Mouse (Mus musculus): ENCODE data around the gene Tmem200b. TPM values are rescaled to one million over a fixed set of nuclear protein-coding genes. Genes with fewer than 3 reads are reported as not detected.
A peak's percentile ranks its signal among the peaks of the same experiment; 100 is the strongest.

Tmem200b gene
- polyA plus RNA-seq, 1 experiment, result 0.76 TPM

DNA sequence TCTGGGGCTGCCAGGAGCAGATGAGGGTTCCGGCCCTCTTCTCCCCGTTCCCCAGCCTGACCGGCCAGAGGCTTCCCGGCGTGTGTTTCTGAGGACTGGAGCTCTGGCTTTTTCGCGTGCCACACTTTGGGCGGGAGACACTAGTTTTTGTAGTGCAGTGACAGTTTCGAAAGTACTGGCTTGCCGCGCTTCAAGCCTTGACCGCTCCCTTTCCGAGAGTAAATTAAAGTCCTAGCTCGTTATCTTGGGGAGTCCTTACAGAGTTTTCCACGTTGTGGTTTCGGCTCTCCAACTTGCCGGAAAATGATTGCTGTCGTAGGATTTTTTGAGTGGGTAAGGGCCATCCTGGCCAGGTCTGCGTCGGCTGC lies 47.4 kb upstream of the Tmem200b start:
- peak overlapping the region; percentile 88 for H3K4me2 ChIP-seq (ENCODE audit: low read depth)
- H3ac ChIP-seq (ENCODE audit: control insufficient read depth, insufficient read length), result peak overlapping the region; percentile 81
- H3K79me2 ChIP-seq (ENCODE audit: control insufficient read depth, insufficient read depth), result peaks cover 56% of the 10 kb centered on the region
- TF ChIP-seq E2F4 (IDR thresholded peaks at IDR 0.05; ENCODE audit: insufficient read depth) (no peak), MAX (IDR thresholded peaks at IDR 0.05; ENCODE audit: low read depth) (no peak), POLR2A (IDR thresholded peaks at IDR 0.05; ENCODE audit: insufficient read length, low read depth) (no peak), TCF12 (IDR thresholded peaks at IDR 0.05; ENCODE audit: insufficient read depth, poor library complexity, severe bottlenecking) (no peak), REST (IDR thresholded peaks at IDR 0.05; ENCODE audit: insufficient read depth, insufficient read length) (no peak), CEBPB (IDR thresholded peaks at IDR 0.05; ENCODE audit: insufficient read depth, poor library complexity, severe bottlenecking) (no peak)
- no peaks in the 10 kb centered on the region for H3K36me3 ChIP-seq (ENCODE audit: control insufficient read depth, insufficient read depth)
- no peaks in the 10 kb centered on the region for H3K27me3 ChIP-seq (ENCODE audit: control insufficient read depth, insufficient read depth, insufficient read length)
- peak overlapping the region; percentile 87 for H3K4me3 ChIP-seq

DNA sequence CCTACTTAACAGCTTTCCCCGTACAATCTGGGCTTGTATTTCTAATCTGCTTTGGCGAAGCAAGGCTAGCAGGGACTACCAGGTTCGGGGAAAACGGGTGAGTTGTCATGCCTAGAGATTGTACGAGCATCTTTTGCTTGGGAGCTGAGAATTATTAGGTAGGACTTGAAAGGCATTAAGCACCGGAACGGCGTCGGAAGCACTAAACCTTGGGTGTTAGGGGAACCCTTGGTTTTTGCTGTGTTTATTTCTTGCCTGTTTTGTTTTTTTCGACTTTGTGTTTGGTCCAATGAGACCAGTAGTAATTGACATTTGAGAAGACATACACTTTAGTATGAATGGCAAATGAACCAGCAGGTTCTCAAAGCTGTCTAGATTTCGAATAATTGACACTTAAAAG lies 47.0 kb upstream of the Tmem200b start:
- peak overlapping the region; percentile 81 for H3ac ChIP-seq (ENCODE audit: control insufficient read depth, insufficient read length)
- TF ChIP-seq MYOG (IDR thresholded peaks at IDR 0.05; ENCODE audit: control insufficient read depth in 1 of 3, insufficient read depth in 1 of 3, insufficient read length in 2 of 3, low read depth in 2 of 3), result no peak
- no peak for TF ChIP-seq USF1 (IDR thresholded peaks at IDR 0.05; ENCODE audit: low read depth)
- no peak for TF ChIP-seq CEBPB (IDR thresholded peaks at IDR 0.05; ENCODE audit: insufficient read depth, poor library complexity, severe bottlenecking)
- TF ChIP-seq MAX (IDR thresholded peaks at IDR 0.05; ENCODE audit: low read depth), result no peak
- no peak for TF ChIP-seq TCF3 (IDR thresholded peaks at IDR 0.05; ENCODE audit: insufficient read length, low read depth)
- H3K79me2 ChIP-seq (ENCODE audit: control insufficient read depth, insufficient read depth), result peaks cover 60% of the 10 kb centered on the region
- peak overlapping the region; percentile 88 for H3K4me2 ChIP-seq (ENCODE audit: low read depth)
- H3K27me3 ChIP-seq (ENCODE audit: control insufficient read depth, insufficient read depth, insufficient read length), result no peaks in the 10 kb centered on the region
- H3K36me3 ChIP-seq (ENCODE audit: control insufficient read depth, insufficient read depth), result no peaks in the 10 kb centered on the region
- H3K4me3 ChIP-seq, result peak overlapping the region; percentile 87

DNA sequence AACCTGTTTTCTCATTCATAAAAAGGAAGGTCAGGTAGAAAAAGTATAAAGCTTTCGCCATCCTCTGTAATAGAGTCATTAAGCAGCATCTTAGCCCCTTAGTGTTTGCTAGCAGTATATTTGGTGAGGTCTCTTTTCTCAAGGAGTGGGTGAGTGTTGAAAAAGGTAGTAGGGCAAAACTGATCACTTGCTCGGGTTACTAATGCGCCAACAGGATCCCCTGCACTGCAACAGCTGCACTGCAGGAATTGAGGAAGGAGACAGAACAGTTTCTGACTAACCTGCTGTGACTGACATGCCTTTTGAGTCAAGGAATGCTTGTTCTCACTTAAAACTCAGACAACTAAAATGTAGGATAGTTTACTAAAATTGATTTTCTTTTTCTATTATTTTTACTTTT lies 46.3 kb upstream of the Tmem200b start:
- peak in 2 of 3 experiments; percentile 7 to 22 for TF ChIP-seq MYOG (IDR thresholded peaks at IDR 0.05; ENCODE audit: control insufficient read depth in 1 of 3, insufficient read depth in 1 of 3, insufficient read length in 2 of 3, low read depth in 2 of 3)
- TF ChIP-seq MYOD1 (IDR thresholded peaks at IDR 0.05; ENCODE audit: control insufficient read depth in 1 of 3, insufficient read length in 2 of 3, low read depth in 2 of 3), result peak in 2 of 3 experiments; percentile 52 to 60
- TF ChIP-seq REST (IDR thresholded peaks at IDR 0.05; ENCODE audit: insufficient read depth, insufficient read length), result no peak
- no peak for TF ChIP-seq MAX (IDR thresholded peaks at IDR 0.05; ENCODE audit: low read depth)
- no peak for TF ChIP-seq SRF (IDR thresholded peaks at IDR 0.05; ENCODE audit: control insufficient read depth, insufficient read length, low read depth)
- no peak for TF ChIP-seq USF1 (IDR thresholded peaks at IDR 0.05; ENCODE audit: low read depth)
- no peak for TF ChIP-seq TCF3 (IDR thresholded peaks at IDR 0.05; ENCODE audit: insufficient read length, low read depth)
- TF ChIP-seq CEBPB (IDR thresholded peaks at IDR 0.05; ENCODE audit: insufficient read depth, poor library complexity, severe bottlenecking), result no peak
- TF ChIP-seq E2F4 (IDR thresholded peaks at IDR 0.05; ENCODE audit: insufficient read depth), result no peak
- no peaks in the 10 kb centered on the region for H3K36me3 ChIP-seq (ENCODE audit: control insufficient read depth, insufficient read depth)

DNA sequence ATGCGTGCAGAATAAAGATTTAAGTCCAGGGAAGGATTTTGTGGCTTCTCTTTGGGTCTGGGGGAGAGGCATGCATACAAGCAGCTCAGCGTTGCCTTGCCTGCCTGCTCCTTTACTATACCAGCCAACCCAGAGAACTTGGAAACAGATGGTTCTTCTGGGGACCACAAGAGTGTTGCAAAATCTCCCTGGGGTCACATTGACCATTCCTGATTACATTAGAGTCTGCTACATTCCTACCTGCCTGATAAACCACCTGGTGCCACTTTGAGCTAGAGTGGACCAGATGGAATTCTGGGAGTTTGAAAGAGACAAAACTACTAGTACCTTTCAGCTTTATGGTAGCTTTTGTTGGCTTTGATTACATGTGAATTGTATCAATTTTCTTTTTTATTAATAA lies 44.7 kb upstream of the Tmem200b start:
- Histone ChIP-seq H3K4me2 (ENCODE audit: low read depth) (no peak overlapping the region), H3ac (ENCODE audit: control insufficient read depth, insufficient read length) (no peak overlapping the region), H3K27me3 (ENCODE audit: control insufficient read depth, insufficient read depth, insufficient read length) (no peaks in the 10 kb centered on the region), H3K4me3 (no peak overlapping the region), H3K36me3 (ENCODE audit: control insufficient read depth, insufficient read depth) (no peaks in the 10 kb centered on the region), H3K79me2 (ENCODE audit: control insufficient read depth, insufficient read depth) (peaks cover 82% of the 10 kb centered on the region)
- TF ChIP-seq POLR2AphosphoS2 (IDR thresholded peaks at IDR 0.05; ENCODE audit: insufficient read length, low read depth) (no peak), E2F4 (IDR thresholded peaks at IDR 0.05; ENCODE audit: insufficient read depth) (no peak), REST (IDR thresholded peaks at IDR 0.05; ENCODE audit: insufficient read depth, insufficient read length) (no peak), TCF3 (IDR thresholded peaks at IDR 0.05; ENCODE audit: insufficient read length, low read depth) (no peak), MYOD1 (IDR thresholded peaks at IDR 0.05; ENCODE audit: control insufficient read depth in 1 of 3, insufficient read length in 2 of 3, low read depth in 2 of 3) (no peak), CEBPB (IDR thresholded peaks at IDR 0.05; ENCODE audit: insufficient read depth, poor library complexity, severe bottlenecking) (no peak), MAX (IDR thresholded peaks at IDR 0.05; ENCODE audit: low read depth) (no peak), SRF (IDR thresholded peaks at IDR 0.05; ENCODE audit: control insufficient read depth, insufficient read length, low read depth) (no peak), TCF12 (IDR thresholded peaks at IDR 0.05; ENCODE audit: insufficient read depth, poor library complexity, severe bottlenecking) (no peak), USF1 (IDR thresholded peaks at IDR 0.05; ENCODE audit: low read depth) (no peak), MYOG (IDR thresholded peaks at IDR 0.05; ENCODE audit: control insufficient read depth in 1 of 3, insufficient read depth in 1 of 3, insufficient read length in 2 of 3, low read depth in 2 of 3) (no peak), POLR2A (IDR thresholded peaks at IDR 0.05; ENCODE audit: insufficient read length, low read depth) (no peak)

More for the DNA sequence above, 46.3 kb upstream of the Tmem200b start:
- peak overlapping the region; percentile 88 for H3K4me2 ChIP-seq (ENCODE audit: low read depth)
- H3K79me2 ChIP-seq (ENCODE audit: control insufficient read depth, insufficient read depth), result peaks cover 66% of the 10 kb centered on the region
- H3ac ChIP-seq (ENCODE audit: control insufficient read depth, insufficient read length), result no peak overlapping the region
- H3K4me3 ChIP-seq, result peak overlapping the region; percentile 87
- no peaks in the 10 kb centered on the region for H3K27me3 ChIP-seq (ENCODE audit: control insufficient read depth, insufficient read depth, insufficient read length)

DNA sequence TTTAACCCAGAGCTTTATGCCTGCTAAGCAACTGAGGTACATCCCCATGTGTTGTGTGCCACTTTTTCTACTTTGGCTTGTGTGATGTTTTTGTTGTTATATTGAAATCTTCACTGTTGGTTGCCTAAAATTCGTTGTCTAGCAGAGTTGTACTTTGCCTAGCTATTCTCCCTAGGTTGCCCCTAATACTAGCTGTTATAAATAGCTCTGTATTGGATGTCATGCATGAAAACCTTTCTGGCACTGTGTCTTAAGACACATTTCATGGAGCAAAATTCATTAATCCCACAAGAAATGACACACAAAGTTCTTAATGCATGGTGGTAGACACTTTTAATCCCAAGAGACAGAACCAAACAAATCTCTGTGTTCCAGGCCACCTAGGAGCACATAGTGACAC lies 41.9 kb upstream of the Tmem200b start:
- Histone ChIP-seq H3K4me2 (ENCODE audit: low read depth) (no peak overlapping the region), H3K27me3 (ENCODE audit: control insufficient read depth, insufficient read depth, insufficient read length) (no peaks in the 10 kb centered on the region), H3ac (ENCODE audit: control insufficient read depth, insufficient read length) (no peak overlapping the region), H3K36me3 (ENCODE audit: control insufficient read depth, insufficient read depth) (no peaks in the 10 kb centered on the region), H3K79me2 (ENCODE audit: control insufficient read depth, insufficient read depth) (peaks cover 100% of the 10 kb centered on the region), H3K4me3 (no peak overlapping the region)
- no peak for TF ChIP-seq USF1 (IDR thresholded peaks at IDR 0.05; ENCODE audit: low read depth)

All from myocyte (in vitro differentiated cells).